Mouse (Mus musculus) kidney, embryonic 16.5 days (tissue): ENCODE results near the gene Olfr1013. TPM values are rescaled to one million over a fixed set of nuclear protein-coding genes. Genes with fewer than 3 reads are reported as not detected.

Source experiments
- polyA plus RNA-seq: library from polyadenylated mRNA; unstranded; fragments of >200 nt; fragmentation: Nextera tagmentation; extraction: Ambion mirVana; gene quantifications from 2 replicates; pipeline ENCODE4 v1.2.1, GENCODE M21; 2015

Olfr1013 gene
- polyA plus RNA-seq, 1 experiment from 2014 or later, result not detected

Other genes with a start within 250 kb of the Olfr1013 start
- gene 4833423E24Rik, start 248.1 kb upstream of the Olfr1013 start, polyA plus RNA-seq, result not detected in 2 replicates
- not detected in 2 replicates for gene Olfr996, start 187.9 kb upstream of the Olfr1013 start, polyA plus RNA-seq
- not detected in 2 replicates for gene Olfr998, start 178.2 kb upstream of the Olfr1013 start, polyA plus RNA-seq
- gene Olfr1000, start 155.2 kb upstream of the Olfr1013 start, polyA plus RNA-seq, result not detected in 2 replicates
- gene Olfr1002, start 116.4 kb upstream of the Olfr1013 start, polyA plus RNA-seq, result not detected in 2 replicates
- gene Olfr154, start 102.6 kb upstream of the Olfr1013 start, polyA plus RNA-seq, result not detected in 2 replicates
- gene Olfr1006, start 88.3 kb upstream of the Olfr1013 start, polyA plus RNA-seq, result not detected in 2 replicates
- gene Olfr1008, start 77.7 kb upstream of the Olfr1013 start, polyA plus RNA-seq, result not detected in 2 replicates
- not detected in 2 replicates for gene Olfr1009, start 51.7 kb upstream of the Olfr1013 start, polyA plus RNA-seq
- gene Olfr1012, start 4.3 kb upstream of the Olfr1013 start, polyA plus RNA-seq, result not detected in 2 replicates
- not detected in 2 replicates for gene Olfr1014, start 5.6 kb downstream of the Olfr1013 start, polyA plus RNA-seq
- gene Olfr1015, start 14.9 kb downstream of the Olfr1013 start, polyA plus RNA-seq, result not detected in 2 replicates
- gene Olfr1016, start 35.4 kb downstream of the Olfr1013 start, polyA plus RNA-seq, result not detected in 2 replicates
- not detected in 2 replicates for gene Olfr1018, start 51.4 kb downstream of the Olfr1013 start, polyA plus RNA-seq
- gene Olfr1019, start 78.4 kb downstream of the Olfr1013 start, polyA plus RNA-seq, result not detected in 2 replicates
- not detected in 2 replicates for gene Olfr1020, start 79.9 kb downstream of the Olfr1013 start, polyA plus RNA-seq
- gene Olfr1022, start 101.5 kb downstream of the Olfr1013 start, polyA plus RNA-seq, result not detected in 2 replicates
- gene Olfr1023, start 118.5 kb downstream of the Olfr1013 start, polyA plus RNA-seq, result not detected in 2 replicates
- not detected in 2 replicates for gene Olfr1024, start 138.0 kb downstream of the Olfr1013 start, polyA plus RNA-seq
- gene Olfr1025-ps1, start 148.1 kb downstream of the Olfr1013 start, polyA plus RNA-seq, result not detected in 2 replicates
- not detected in 2 replicates for gene Olfr1026, start 154.5 kb downstream of the Olfr1013 start, polyA plus RNA-seq
- not detected in 2 replicates for gene Olfr1028, start 183.3 kb downstream of the Olfr1013 start, polyA plus RNA-seq
- not detected in 2 replicates for gene Olfr1029, start 206.8 kb downstream of the Olfr1013 start, polyA plus RNA-seq
- not detected in 2 replicates for gene Olfr1030, start 212.2 kb downstream of the Olfr1013 start, polyA plus RNA-seq
- gene Olfr1031, start 223.2 kb downstream of the Olfr1013 start, polyA plus RNA-seq, result not detected in 2 replicates
- gene Olfr1032, start 238.4 kb downstream of the Olfr1013 start, polyA plus RNA-seq, result not detected in 2 replicates